Mouse (Mus musculus): Measurements from ENCODE around the gene Fbxw26. TPM values are rescaled to one million over a fixed set of nuclear protein-coding genes. Genes with fewer than 3 reads are reported as not detected.
"Not testable (repeated sequence)": the region's sequence is repeated elsewhere in the genome, so short reads cannot be mapped to it uniquely, and the experiment has no call there.

The Fbxw26 gene
- polyA plus RNA-seq (2015; fragmentation: Nextera tagmentation; extraction: Ambion mirVana), result 0.07 and 0.18 TPM in 2 replicates

GRCm38 (mm10) chr9:109745989-109746388 is at the start of gene Fbxw26:
Gene Fbxw26 (minus strand): TSS chr9:109746089.
- not testable (repeated sequence) for H3K27ac ChIP-seq (ENCODE audit: low read length); H3K4me1 ChIP-seq (ENCODE audit: control insufficient read depth, insufficient read depth, low read length); H3K36me3 ChIP-seq (ENCODE audit: control insufficient read depth, insufficient read depth, low read length); H3K4me3 ChIP-seq (ENCODE audit: low read length); H3K9me3 ChIP-seq (ENCODE audit: control insufficient read depth, low read length); H3K4me2 ChIP-seq (ENCODE audit: low read depth, low read length); H3K27me3 ChIP-seq (replicated peaks; ENCODE audit: control insufficient read depth, insufficient read depth, low read length); ATAC-seq; H3K9ac ChIP-seq (ENCODE audit: low read depth, low read length)
- 80% methylated on average over 3 of the region's 3 CpGs for WGBS

- 60% methylated on average over 2 of the region's 2 CpGs for WGBS
- no peaks in the 10 kb centered on the region for H3K27me3 ChIP-seq (replicated peaks; ENCODE audit: control insufficient read depth, insufficient read depth, low read length)
Measured at GRCm38 (mm10) chr9:109795221-109795620, 49.3 kb upstream of the Fbxw26 start.

GRCm38 (mm10) chr9:109790570-109790969 is 44.7 kb upstream of the Fbxw26 start, which contains the start of gene Fbxw27:
Gene Fbxw27 (minus strand): TSS chr9:109790670.
- not testable (repeated sequence) for ATAC-seq; H3K4me2 ChIP-seq (ENCODE audit: low read depth, low read length); H3K4me3 ChIP-seq (ENCODE audit: low read length); H3K9me3 ChIP-seq (ENCODE audit: control insufficient read depth, low read length); H3K9ac ChIP-seq (ENCODE audit: low read depth, low read length); H3K27ac ChIP-seq (ENCODE audit: low read length); H3K36me3 ChIP-seq (ENCODE audit: control insufficient read depth, insufficient read depth, low read length); H3K4me1 ChIP-seq (ENCODE audit: control insufficient read depth, insufficient read depth, low read length); H3K27me3 ChIP-seq (replicated peaks; ENCODE audit: control insufficient read depth, insufficient read depth, low read length)
- 78% methylated on average over 4 of the region's 4 CpGs for WGBS

More at GRCm38 (mm10) chr9:109795221-109795620, 49.3 kb upstream of the Fbxw26 start:
- no peaks in the 10 kb centered on the region for H3K36me3 ChIP-seq (ENCODE audit: control insufficient read depth, insufficient read depth, low read length)
- no peak overlapping the region for H3K4me2 ChIP-seq (ENCODE audit: low read depth, low read length)
- H3K27ac ChIP-seq (ENCODE audit: low read length), result no peak overlapping the region
- no peaks in the 10 kb centered on the region for H3K4me1 ChIP-seq (ENCODE audit: control insufficient read depth, insufficient read depth, low read length)
- no peak overlapping the region for H3K4me3 ChIP-seq (ENCODE audit: low read length)
- no peaks in the 10 kb centered on the region for H3K9me3 ChIP-seq (ENCODE audit: control insufficient read depth, low read length)
- no peak for ATAC-seq
- no peak overlapping the region for H3K9ac ChIP-seq (ENCODE audit: low read depth, low read length)

- not testable (repeated sequence) for H3K4me2 ChIP-seq (ENCODE audit: low read depth, low read length); H3K4me1 ChIP-seq (ENCODE audit: control insufficient read depth, insufficient read depth, low read length); ATAC-seq; H3K9me3 ChIP-seq (ENCODE audit: control insufficient read depth, low read length); H3K9ac ChIP-seq (ENCODE audit: low read depth, low read length); H3K27me3 ChIP-seq (replicated peaks; ENCODE audit: control insufficient read depth, insufficient read depth, low read length); H3K36me3 ChIP-seq (ENCODE audit: control insufficient read depth, insufficient read depth, low read length); H3K4me3 ChIP-seq (ENCODE audit: low read length); H3K27ac ChIP-seq (ENCODE audit: low read length)
- 74% methylated on average over 1 of the region's 1 CpGs for WGBS
Measured at GRCm38 (mm10) chr9:109766841-109767240, 21.0 kb upstream of the Fbxw26 start.

GRCm38 (mm10) chr9:109702600-109702999 is 43.3 kb downstream of the Fbxw26 start, which contains the start of gene Fbxw18:
Gene Fbxw18 (minus strand): TSS chr9:109702700.
- whole genome bisulfite sequencing, result 70% methylated on average over 4 of the region's 4 CpGs
- H3K9ac ChIP-seq (ENCODE audit: low read depth, low read length); H3K9me3 ChIP-seq (ENCODE audit: control insufficient read depth, low read length); H3K4me1 ChIP-seq (ENCODE audit: control insufficient read depth, insufficient read depth, low read length); H3K36me3 ChIP-seq (ENCODE audit: control insufficient read depth, insufficient read depth, low read length); H3K27ac ChIP-seq (ENCODE audit: low read length); H3K4me3 ChIP-seq (ENCODE audit: low read length); H3K4me2 ChIP-seq (ENCODE audit: low read depth, low read length); ATAC-seq; H3K27me3 ChIP-seq (replicated peaks; ENCODE audit: control insufficient read depth, insufficient read depth, low read length): not testable (repeated sequence)

- no peak for ATAC-seq
- no peak overlapping the region for H3K27ac ChIP-seq (ENCODE audit: low read length)
Measured at GRCm38 (mm10) chr9:109685299-109685698, 60.6 kb downstream of the Fbxw26 start.

More at GRCm38 (mm10) chr9:109685299-109685698, 60.6 kb downstream of the Fbxw26 start:
- no peak overlapping the region for H3K4me3 ChIP-seq (ENCODE audit: low read length)
- H3K9me3 ChIP-seq (ENCODE audit: control insufficient read depth, low read length), result no peaks in the 10 kb centered on the region
- no peaks in the 10 kb centered on the region for H3K36me3 ChIP-seq (ENCODE audit: control insufficient read depth, insufficient read depth, low read length)
- H3K9ac ChIP-seq (ENCODE audit: low read depth, low read length), result no peak overlapping the region
- H3K4me2 ChIP-seq (ENCODE audit: low read depth, low read length), result no peak overlapping the region
- no peaks in the 10 kb centered on the region for H3K27me3 ChIP-seq (replicated peaks; ENCODE audit: control insufficient read depth, insufficient read depth, low read length)
- 7% methylated on average over 1 of the region's 1 CpGs for WGBS
- no peaks in the 10 kb centered on the region for H3K4me1 ChIP-seq (ENCODE audit: control insufficient read depth, insufficient read depth, low read length)

Other genes with a start within 250 kb of the Fbxw26 start
- not detected in 2 replicates for gene Fbxw15, start 177.8 kb downstream of the Fbxw26 start, polyA plus RNA-seq (2015; fragmentation: Nextera tagmentation; extraction: Ambion mirVana)
- 0.09 TPM in 1 of 2 replicates, not detected in the other for gene Fbxw24, start 120.0 kb downstream of the Fbxw26 start, polyA plus RNA-seq (2015; fragmentation: Nextera tagmentation; extraction: Ambion mirVana)
- not detected in 2 replicates for gene Fbxw25, start 81.4 kb downstream of the Fbxw26 start, polyA plus RNA-seq (2015; fragmentation: Nextera tagmentation; extraction: Ambion mirVana)
- gene Fbxw18, start 43.4 kb downstream of the Fbxw26 start, polyA plus RNA-seq (2015; fragmentation: Nextera tagmentation; extraction: Ambion mirVana), result 0.09 TPM in 1 of 2 replicates, not detected in the other
- not detected in 2 replicates for gene Fbxw27, start 44.6 kb upstream of the Fbxw26 start, polyA plus RNA-seq (2015; fragmentation: Nextera tagmentation; extraction: Ambion mirVana)
- 0.18 and 0.67 TPM in 2 replicates for gene Spink8, start 66.2 kb upstream of the Fbxw26 start, polyA plus RNA-seq (2015; fragmentation: Nextera tagmentation; extraction: Ambion mirVana)
- 97.0 and 98.7 TPM in 2 replicates for gene Nme6, start 86.7 kb upstream of the Fbxw26 start, polyA plus RNA-seq (2015; fragmentation: Nextera tagmentation; extraction: Ambion mirVana)
- gene Camp, start 103.5 kb upstream of the Fbxw26 start, polyA plus RNA-seq (2015; fragmentation: Nextera tagmentation; extraction: Ambion mirVana), result 1.9 and 3.5 TPM in 2 replicates
- gene Cdc25a, start 129.5 kb upstream of the Fbxw26 start, polyA plus RNA-seq (2015; fragmentation: Nextera tagmentation; extraction: Ambion mirVana), result 31.2 and 31.3 TPM in 2 replicates
- gene Map4, start 185.4 kb upstream of the Fbxw26 start, polyA plus RNA-seq (2015; fragmentation: Nextera tagmentation; extraction: Ambion mirVana), result 52.8 and 57.2 TPM in 2 replicates

All from intestine, embryonic 16.5 days (tissue).